Comparison of ENCODE assay signal across 8 mouse cellular contexts in the genomic region with DNA sequence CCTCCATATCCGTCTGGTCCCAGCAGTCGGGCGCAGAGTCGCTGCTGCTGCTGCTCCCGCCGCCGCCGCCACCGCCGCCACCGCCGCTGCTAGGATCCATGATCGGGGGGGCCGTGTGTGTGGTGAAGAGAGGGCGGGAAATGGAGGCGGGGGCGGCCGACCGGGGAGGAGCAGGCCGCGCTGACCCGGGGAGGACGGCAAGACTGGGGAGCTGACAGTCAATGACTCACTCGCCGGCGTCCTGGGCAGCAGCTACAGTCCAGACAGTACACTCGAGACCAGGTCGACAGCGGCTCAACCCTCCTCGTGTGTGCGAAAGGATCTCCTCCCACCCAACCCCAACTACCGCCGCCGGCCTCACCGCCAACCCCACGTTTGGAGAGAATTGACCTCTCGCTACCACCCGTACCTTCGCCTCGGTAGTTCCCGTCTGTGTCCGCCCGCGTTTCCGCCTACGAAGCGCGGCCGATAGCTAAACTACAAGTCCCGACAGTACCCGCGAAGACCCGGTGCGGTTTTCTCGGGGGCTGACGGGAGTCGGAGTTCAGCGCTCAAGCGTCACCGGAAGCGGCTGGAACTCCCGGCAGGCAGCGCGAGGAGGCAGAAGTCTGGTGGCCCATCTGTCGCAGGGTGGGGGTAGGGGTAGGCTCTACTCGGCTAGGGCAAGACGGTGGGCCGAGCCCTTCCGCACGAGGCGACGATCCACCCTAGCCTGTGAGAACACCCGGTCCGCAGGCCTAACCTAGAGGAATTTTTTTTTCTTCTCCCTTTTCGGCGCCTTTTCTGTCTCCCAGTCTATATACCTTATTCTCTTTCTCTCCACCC. TPM values are rescaled to one million over a fixed set of nuclear protein-coding genes. Genes with fewer than 3 reads are reported as not detected.
DNase-seq lines count a peak whose midpoint lies in the region; ATAC-seq lines count a peak whose summit lies in the region.

Gspt1 (minus strand) TSS at position 428 of the 825 bp plus-strand sequence.

- peak within 1 kb of the TSS; percentile 94 for H3K4me2 ChIP-seq in hindbrain, embryonic 14.5 days (replicated peaks)

- no peaks in the 10 kb centered on the region for H3K9me3 ChIP-seq in hindbrain, embryonic 14.5 days (ENCODE audit: control insufficient read depth, low read length)

- peak within 1 kb of the TSS; percentile 95 for H3K27ac ChIP-seq in hindbrain, embryonic 14.5 days

- H3K9ac ChIP-seq in hindbrain, embryonic 14.5 days: peak within 1 kb of the TSS; percentile 95

- peak; percentile 99 for DNase-seq in R1 (ENCODE audit: low read depth, low spot score)
- DNase-seq in cerebellum, postnatal 25 days: peak; percentile 98 to 99
- DNase-seq in frontal cortex, postnatal 25 days (ENCODE audit: low spot score in 2 of 2): peak; percentile 96 to 97
- peak; percentile 98 for DNase-seq in hindbrain, embryonic 14.5 days (ENCODE audit: low spot score)
- DNase-seq in layer of hippocampus, postnatal 36 days: peak; percentile 99
- peak; percentile 99 for DNase-seq in lung, postnatal 36 days
- peak; percentile 100 for DNase-seq in retina, postnatal 1 day
- DNase-seq in urinary bladder, adult 18-20 months (ENCODE audit: low spot score in 2 of 2): peak; percentile 95 to 98

- peak within 1 kb of the TSS; percentile 97 for H3K4me3 ChIP-seq in hindbrain, embryonic 14.5 days (replicated peaks; ENCODE audit: low read length)

- peak; percentile 99 for ATAC-seq in hindbrain, embryonic 14.5 days (ENCODE audit: low FRiP score)

- peaks cover 26% of the 10 kb centered on the region for H3K4me1 ChIP-seq in hindbrain, embryonic 14.5 days (replicated peaks; ENCODE audit: control insufficient read depth, insufficient read depth, low read length)

- under 1% methylated on average over 72 of the region's 76 CpGs for WGBS in hindbrain, embryonic 14.5 days

- no peaks in the 10 kb centered on the region for H3K27me3 ChIP-seq in hindbrain, embryonic 14.5 days (ENCODE audit: control insufficient read depth, insufficient read depth, low read length)

- H3K36me3 ChIP-seq in hindbrain, embryonic 14.5 days (replicated peaks; ENCODE audit: control insufficient read depth, insufficient read depth): no peaks in the 10 kb centered on the region

RNA-seq across cellular contexts. Expression of gene Gspt1, which starts in this region (rescaled TPM):
- 58.2 and 58.5 TPM in 2 replicates for polyA plus RNA-seq in hindbrain, embryonic 14.5 days (2014; fragmentation: Nextera tagmentation; extraction: Ambion mirVana)
- 10 to 100 TPM; 89.2 to 91.2 TPM for total RNA-seq in layer of hippocampus, postnatal 36 days (2021)

Comparison
In these comparisons a context has a peak if more than half of its experiments do, and no peak if none do; other contexts are left out.
1. Peak in every context shown above with its lines: DNase-seq, ATAC-seq, H3K4me3 ChIP-seq and H3K27ac ChIP-seq.